ENCODE assay signal across 9 mouse cellular contexts in genomic region chr6:141041358-141041757, GRCm38 (mm10).
DNase-seq lines count a peak whose midpoint lies in the region; ATAC-seq and TF ChIP-seq lines count a peak whose summit lies in the region.
"Had no signal": no experiment of that assay in that cellular context is flagged by ENCODE, and none has a peak within 500 bp of the region (broad histone marks: within the 10 kb centered on the region; RNA-seq: fewer than 3 reads in every experiment).

No protein-coding gene starts in this region.

- peak; percentile 65 for ATAC-seq in heart, embryonic 16.5 days (replicated peaks; ENCODE audit: extremely low read depth, insufficient read depth, low FRiP score)
- ATAC-seq in kidney, postnatal 0 days (replicated peaks; ENCODE audit: low FRiP score, low read depth), result peak; percentile 72; the same call in 1 of the 2 replicates
- no peak for ATAC-seq in monocyte, adult 5-6 weeks (replicated peaks; ENCODE audit: insufficient number of reproducible peaks, low FRiP score, low TSS enrichment, poor library complexity, severe bottlenecking)

- WGBS in heart, embryonic 16.5 days, result 31% methylated on average over 5 of the region's 5 CpGs
- 59% methylated on average over 5 of the region's 5 CpGs for WGBS in kidney, postnatal 0 days

- H3K4me2 ChIP-seq in heart, embryonic 16.5 days (ENCODE audit: low read depth, low read length), result peak overlapping the region; percentile 32
- H3K4me2 ChIP-seq in kidney, postnatal 0 days (ENCODE audit: low read length), result no peak overlapping the region
- H3K4me2 ChIP-seq: liver, embryonic 15.5 days had no signal

- intact Hi-C loops in left cerebral cortex, postnatal 4 days (cut with DNase I), result no loop called here
- intact Hi-C loops in left cerebral cortex, postnatal 36 days (cut with DNase I), result no loop called here

- peak overlapping the region; percentile 71 for H3K27ac ChIP-seq in heart, embryonic 16.5 days (ENCODE audit: low read length)
- peak overlapping the region; percentile 32 for H3K27ac ChIP-seq in kidney, postnatal 0 days
- H3K27ac ChIP-seq: liver, embryonic 15.5 days had no signal

- no peak for TF ChIP-seq CTCF in kidney, postnatal 0 days (IDR thresholded peaks at IDR 0.05; ENCODE audit: low read depth)

- no peak overlapping the region for H3K4me3 ChIP-seq in heart, embryonic 16.5 days (ENCODE audit: low read length)
- no peak overlapping the region for H3K4me3 ChIP-seq in kidney, postnatal 0 days (replicated peaks; ENCODE audit: low read depth, low read length)
- H3K4me3 ChIP-seq: liver, embryonic 15.5 days had no signal

- H3K36me3 ChIP-seq in heart, embryonic 16.5 days (ENCODE audit: control insufficient read depth, insufficient read depth), result no peaks in the 10 kb centered on the region
- H3K36me3 ChIP-seq in kidney, postnatal 0 days (ENCODE audit: insufficient read depth, low read length), result no peaks in the 10 kb centered on the region
- H3K36me3 ChIP-seq: liver, embryonic 15.5 days had no signal

- DNase-seq in left cerebral cortex, postnatal 4 days, result peak; percentile 6
- no peak for DNase-seq in left cerebral cortex, adult 9 months (ENCODE audit: low spot score in 2 of 2)
- no peak for DNase-seq in kidney, postnatal 0 days (ENCODE audit: low spot score)
- DNase-seq in ovary, postnatal 36 days (ENCODE audit: low spot score), result peak; percentile 6
- DNase-seq in cerebellum, adult 8-10 months, result no peak
- no peak for DNase-seq in left cerebral cortex, postnatal 36 days (ENCODE audit: low spot score in 2 of 2)

- H3K4me1 ChIP-seq in heart, embryonic 16.5 days (ENCODE audit: control insufficient read depth, insufficient read depth, low read length), result peaks cover 8% of the 10 kb centered on the region
- H3K4me1 ChIP-seq in kidney, postnatal 0 days (replicated peaks; ENCODE audit: insufficient read depth, low read length), result no peaks in the 10 kb centered on the region
- H3K4me1 ChIP-seq: liver, embryonic 15.5 days had no signal

- no peaks in the 10 kb centered on the region for H3K27me3 ChIP-seq in heart, embryonic 16.5 days (ENCODE audit: control insufficient read depth, insufficient read depth, low read length)
- no peaks in the 10 kb centered on the region for H3K27me3 ChIP-seq in kidney, postnatal 0 days (ENCODE audit: insufficient read depth, low read length)
- H3K27me3 ChIP-seq: liver, embryonic 15.5 days had no signal

- no peaks in the 10 kb centered on the region for H3K9me3 ChIP-seq in heart, embryonic 16.5 days (replicated peaks; ENCODE audit: control insufficient read depth, low read length)
- no peaks in the 10 kb centered on the region for H3K9me3 ChIP-seq in kidney, postnatal 0 days (replicated peaks; ENCODE audit: low read length)
- H3K9me3 ChIP-seq: liver, embryonic 15.5 days had no signal

- no peak overlapping the region for H3K9ac ChIP-seq in heart, embryonic 16.5 days (ENCODE audit: low read length)
- H3K9ac ChIP-seq in kidney, postnatal 0 days (ENCODE audit: low read depth, low read length), result no peak overlapping the region
- H3K9ac ChIP-seq: liver, embryonic 15.5 days had no signal

Comparison
In these comparisons a context has a peak if more than half of its experiments do, and no peak if none do; other contexts are left out.
1. DNase-seq: peak in left cerebral cortex, postnatal 4 days (single experiment) and ovary, postnatal 36 days (single experiment); none in left cerebral cortex, adult 9 months (0 of 2), kidney, postnatal 0 days (single experiment), cerebellum, adult 8-10 months (single experiment) and left cerebral cortex, postnatal 36 days (0 of 2).